Mouse (Mus musculus): ENCODE measurements around the gene Ccnjl. TPM values are rescaled to one million over a fixed set of nuclear protein-coding genes. Genes with fewer than 3 reads are reported as not detected.

Ccnjl gene
- polyA plus RNA-seq, 1 experiment from 2014 or later = 34.8 TPM

GRCm38 (mm10) chr11:43585211-43586005 lies 56.8 kb downstream of the Ccnjl start:
- peaks cover 91% of the 10 kb centered on the region for H3K36me3 ChIP-seq (replicated peaks)
- H3K9me3 ChIP-seq = no peaks in the 10 kb centered on the region
- no peaks in the 10 kb centered on the region for H3K27me3 ChIP-seq (ENCODE audit: poor library complexity, severe bottlenecking)
- peaks cover 9% of the 10 kb centered on the region for H3K4me1 ChIP-seq
- no peak overlapping the region for H3K4me3 ChIP-seq
- 91% methylated on average over 22 of the region's 22 CpGs for WGBS
- no peak for DNase-seq (ENCODE audit: extremely low spot score, low spot score)
- no peak overlapping the region for H3K27ac ChIP-seq

GRCm38 (mm10) chr11:43586324-43587090 lies 57.9 kb downstream of the Ccnjl start, which contains the start of gene 4933415A04Rik:
TSS of gene 4933415A04Rik (plus strand) at chr11:43587040.
- H3K27me3 ChIP-seq (ENCODE audit: poor library complexity, severe bottlenecking) = no peaks in the 10 kb centered on the region
- no peak within 1 kb of the TSS for H3K4me3 ChIP-seq
- DNase-seq (ENCODE audit: extremely low spot score, low spot score) = peak; percentile 66
- no peak within 1 kb of the TSS for H3K27ac ChIP-seq
- peaks cover 81% of the 10 kb centered on the region for H3K36me3 ChIP-seq (replicated peaks)
- peaks cover 9% of the 10 kb centered on the region for H3K4me1 ChIP-seq
- no peaks in the 10 kb centered on the region for H3K9me3 ChIP-seq
- 71% methylated on average over 7 of the region's 7 CpGs for WGBS

GRCm38 (mm10) chr11:43589530-43590072 lies 61.0 kb downstream of the Ccnjl start:
- Histone ChIP-seq H3K4me3 (no peak overlapping the region), H3K9me3 (no peaks in the 10 kb centered on the region; the same call in 1 of the 2 replicates), H3K4me1 (peaks cover 11% of the 10 kb centered on the region), H3K27ac (no peak overlapping the region), H3K36me3 (replicated peaks) (peaks cover 50% of the 10 kb centered on the region), H3K27me3 (ENCODE audit: poor library complexity, severe bottlenecking) (no peaks in the 10 kb centered on the region)
- no peak for DNase-seq (ENCODE audit: extremely low spot score, low spot score)
- 80% methylated on average over 6 of the region's 6 CpGs for WGBS

- WGBS = 93% methylated on average over 5 of the region's 5 CpGs
- Histone ChIP-seq H3K27me3 (ENCODE audit: poor library complexity, severe bottlenecking) (no peaks in the 10 kb centered on the region), H3K4me1 (no peaks in the 10 kb centered on the region), H3K27ac (no peak within 1 kb of the TSS), H3K36me3 (replicated peaks) (no peaks in the 10 kb centered on the region), H3K9me3 (no peaks in the 10 kb centered on the region), H3K4me3 (no peak within 1 kb of the TSS)
- no peak for DNase-seq (ENCODE audit: extremely low spot score, low spot score)
Observed at GRCm38 (mm10) chr11:43601440-43601839, 72.9 kb downstream of the Ccnjl start, which contains the start of gene Fabp6. TSS of gene Fabp6 (minus strand) at chr11:43601540.

- Histone ChIP-seq H3K9me3 (no peaks in the 10 kb centered on the region), H3K36me3 (replicated peaks) (no peaks in the 10 kb centered on the region), H3K4me1 (0 out of 2 replicates have a peak, but pooled peaks cover 8% of the 10 kb centered on the region), H3K4me3 (no peak overlapping the region), H3K27me3 (ENCODE audit: poor library complexity, severe bottlenecking) (no peaks in the 10 kb centered on the region), H3K27ac (no peak overlapping the region)
- no peak for DNase-seq (ENCODE audit: extremely low spot score, low spot score)
- 97% methylated on average over 2 of the region's 2 CpGs for WGBS
Observed at GRCm38 (mm10) chr11:43604207-43604606, 75.6 kb downstream of the Ccnjl start.

- no peak for DNase-seq (ENCODE audit: extremely low spot score, low spot score)
Observed at GRCm38 (mm10) chr11:43604891-43605290, 76.3 kb downstream of the Ccnjl start.

GRCm38 (mm10) chr11:43605859-43606258 lies 77.3 kb downstream of the Ccnjl start:
- no peaks in the 10 kb centered on the region for H3K27me3 ChIP-seq (ENCODE audit: poor library complexity, severe bottlenecking)
- no peaks in the 10 kb centered on the region for H3K36me3 ChIP-seq (replicated peaks)
- WGBS = 92% methylated on average over 6 of the region's 6 CpGs
- H3K27ac ChIP-seq = no peak overlapping the region
- no peaks in the 10 kb centered on the region for H3K9me3 ChIP-seq
- no peak for DNase-seq (ENCODE audit: extremely low spot score, low spot score)
- no peak overlapping the region for H3K4me3 ChIP-seq
- H3K4me1 ChIP-seq = peaks cover 18% of the 10 kb centered on the region

More at GRCm38 (mm10) chr11:43604891-43605290, 76.3 kb downstream of the Ccnjl start:
- no peaks in the 10 kb centered on the region for H3K9me3 ChIP-seq
- H3K27ac ChIP-seq = no peak overlapping the region
- H3K4me1 ChIP-seq = peaks cover 9% of the 10 kb centered on the region; the same call in 1 of the 2 replicates
- no peaks in the 10 kb centered on the region for H3K36me3 ChIP-seq (replicated peaks)
- no peak overlapping the region for H3K4me3 ChIP-seq
- no peaks in the 10 kb centered on the region for H3K27me3 ChIP-seq (ENCODE audit: poor library complexity, severe bottlenecking)
- WGBS = 91% methylated on average over 6 of the region's 6 CpGs

- no peak overlapping the region for H3K27ac ChIP-seq
- no peak for DNase-seq (ENCODE audit: extremely low spot score, low spot score)
- no peaks in the 10 kb centered on the region for H3K36me3 ChIP-seq (replicated peaks)
- no peak overlapping the region for H3K4me3 ChIP-seq
- H3K4me1 ChIP-seq = peaks cover 27% of the 10 kb centered on the region
- H3K27me3 ChIP-seq (ENCODE audit: poor library complexity, severe bottlenecking) = no peaks in the 10 kb centered on the region
- 64% methylated on average over 3 of the region's 3 CpGs for WGBS
- H3K9me3 ChIP-seq = no peaks in the 10 kb centered on the region
Observed at GRCm38 (mm10) chr11:43608440-43608839, 79.9 kb downstream of the Ccnjl start.

- Histone ChIP-seq H3K9me3 (no peaks in the 10 kb centered on the region), H3K27ac (no peak overlapping the region), H3K27me3 (ENCODE audit: poor library complexity, severe bottlenecking) (no peaks in the 10 kb centered on the region), H3K4me3 (no peak overlapping the region), H3K4me1 (peaks cover 27% of the 10 kb centered on the region), H3K36me3 (replicated peaks) (no peaks in the 10 kb centered on the region)
- DNase-seq (ENCODE audit: extremely low spot score, low spot score) = no peak
- 73% methylated on average over 10 of the region's 10 CpGs for WGBS
Observed at GRCm38 (mm10) chr11:43610006-43610661, 81.5 kb downstream of the Ccnjl start.

- H3K27ac ChIP-seq = no peak overlapping the region
- H3K4me1 ChIP-seq = peaks cover 27% of the 10 kb centered on the region
- 87% methylated on average over 5 of the region's 5 CpGs for WGBS
- H3K36me3 ChIP-seq (replicated peaks) = no peaks in the 10 kb centered on the region
- H3K27me3 ChIP-seq (ENCODE audit: poor library complexity, severe bottlenecking) = no peaks in the 10 kb centered on the region
- DNase-seq (ENCODE audit: extremely low spot score, low spot score) = no peak
- no peak overlapping the region for H3K4me3 ChIP-seq
- H3K9me3 ChIP-seq = peaks cover 3% of the 10 kb centered on the region; the same call in 1 of the 2 replicates
Observed at GRCm38 (mm10) chr11:43610662-43611033, 82.1 kb downstream of the Ccnjl start.

- H3K9me3 ChIP-seq = peaks cover 3% of the 10 kb centered on the region; the same call in 1 of the 2 replicates
- peak overlapping the region; percentile 90 for H3K27ac ChIP-seq
- no peaks in the 10 kb centered on the region for H3K36me3 ChIP-seq (replicated peaks)
- 28% methylated on average over 12 of the region's 12 CpGs for WGBS
- no peak overlapping the region for H3K4me3 ChIP-seq
- H3K27me3 ChIP-seq (ENCODE audit: poor library complexity, severe bottlenecking) = no peaks in the 10 kb centered on the region
- peak; percentile 90 for DNase-seq (ENCODE audit: extremely low spot score, low spot score)
- peaks cover 39% of the 10 kb centered on the region for H3K4me1 ChIP-seq
Observed at GRCm38 (mm10) chr11:43612834-43613488, 84.4 kb downstream of the Ccnjl start.

GRCm38 (mm10) chr11:43617924-43618323 lies 89.3 kb downstream of the Ccnjl start:
- Histone ChIP-seq H3K4me1 (peaks cover 21% of the 10 kb centered on the region), H3K27me3 (ENCODE audit: poor library complexity, severe bottlenecking) (no peaks in the 10 kb centered on the region), H3K36me3 (replicated peaks) (no peaks in the 10 kb centered on the region), H3K27ac (peak overlapping the region; percentile 69), H3K9me3 (peaks cover 3% of the 10 kb centered on the region; the same call in 1 of the 2 replicates), H3K4me3 (no peak overlapping the region)
- WGBS = 71% methylated on average over 5 of the region's 5 CpGs
- DNase-seq (ENCODE audit: extremely low spot score, low spot score) = no peak
